Mouse (Mus musculus) MN1 (cell line): ENCODE results near the gene Srrt.
"Not testable (repeated sequence)": the region's sequence is repeated elsewhere in the genome, so short reads cannot be mapped to it uniquely, and the experiment has no call there.

Experiments
- DNase-seq: peaks from one replicate; pipeline ENCODE4 v3.0.0-alpha.2; 2016; ENCODE audit warnings: low spot score

The Srrt gene

DNA sequence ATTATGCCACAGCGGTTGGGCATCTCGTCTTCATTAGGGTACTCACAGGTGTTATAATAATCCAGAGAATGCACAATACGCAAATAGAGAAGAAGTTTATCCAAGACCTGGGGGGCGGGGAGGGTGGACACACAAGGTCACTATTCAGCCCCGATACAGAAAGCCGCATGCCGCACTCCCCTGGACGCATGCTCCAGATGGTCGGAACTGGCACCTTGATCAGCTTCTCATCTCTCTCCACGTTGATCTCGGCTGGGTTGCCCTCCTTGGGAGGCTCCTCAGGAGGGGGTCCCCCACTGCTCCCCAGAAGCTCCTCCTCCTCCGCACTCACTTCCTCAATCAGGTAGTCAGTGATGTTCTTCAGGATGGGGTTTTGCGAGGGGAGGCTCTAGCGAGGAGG, 10.3 kb downstream of the Srrt start:
- DNase-seq: no peak

DNA sequence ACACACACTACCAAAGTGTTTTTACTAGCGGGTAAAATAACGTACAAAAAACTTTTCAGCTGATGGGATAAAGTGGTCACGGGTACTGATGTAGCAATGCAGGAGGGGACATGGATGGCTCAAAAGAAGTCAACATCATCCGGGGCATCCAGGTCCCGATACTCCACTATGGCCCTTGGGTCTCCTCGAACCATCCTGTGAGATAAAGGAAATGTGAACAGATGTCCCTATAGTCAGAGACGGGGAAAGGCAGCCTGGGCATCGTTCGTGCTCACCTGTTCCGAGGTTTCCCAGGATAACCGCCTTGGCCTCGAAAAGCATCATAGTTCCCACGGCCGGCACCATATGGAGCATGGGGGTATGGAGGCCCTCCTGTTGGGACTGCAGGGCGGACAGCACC, 11.8 kb downstream of the Srrt start:
- DNase-seq: no peak

DNA sequence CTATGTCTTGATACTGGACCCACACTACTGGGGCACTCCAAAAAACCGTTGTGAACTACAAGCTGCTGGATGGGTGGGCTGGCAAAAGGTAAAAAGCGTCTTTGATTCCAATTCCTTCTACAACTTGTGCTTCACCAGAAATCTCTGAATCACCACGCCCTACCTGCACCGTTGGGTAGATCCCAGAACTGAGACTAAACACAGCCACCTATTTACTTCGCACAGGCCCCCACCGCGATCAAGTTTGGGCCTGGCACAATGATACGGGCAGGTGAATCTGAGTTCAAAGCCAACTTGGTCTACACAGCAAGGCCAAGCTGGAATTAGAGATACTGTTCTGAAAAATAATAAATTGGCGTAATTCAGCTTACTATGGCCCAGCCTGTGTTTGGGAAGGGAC, 12.2 kb downstream of the Srrt start:
- no peak for DNase-seq

DNA sequence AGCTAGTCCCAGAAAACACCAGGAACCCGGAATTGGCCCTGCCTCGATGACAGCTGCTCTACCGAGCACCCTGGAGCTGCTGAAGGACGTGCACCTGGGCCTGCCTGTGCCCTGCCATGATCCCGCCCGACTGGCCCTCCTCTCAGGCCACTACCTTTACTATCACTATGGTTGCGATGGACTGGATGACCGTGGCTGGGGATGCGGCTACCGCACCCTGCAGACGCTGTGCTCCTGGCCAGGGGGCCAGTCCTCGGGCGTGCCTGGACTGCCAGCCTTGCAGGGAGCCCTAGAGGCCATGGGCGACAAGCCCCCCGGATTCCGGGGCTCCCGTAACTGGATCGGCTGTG, 12.8 kb downstream of the Srrt start:
- DNase-seq: no peak

DNA sequence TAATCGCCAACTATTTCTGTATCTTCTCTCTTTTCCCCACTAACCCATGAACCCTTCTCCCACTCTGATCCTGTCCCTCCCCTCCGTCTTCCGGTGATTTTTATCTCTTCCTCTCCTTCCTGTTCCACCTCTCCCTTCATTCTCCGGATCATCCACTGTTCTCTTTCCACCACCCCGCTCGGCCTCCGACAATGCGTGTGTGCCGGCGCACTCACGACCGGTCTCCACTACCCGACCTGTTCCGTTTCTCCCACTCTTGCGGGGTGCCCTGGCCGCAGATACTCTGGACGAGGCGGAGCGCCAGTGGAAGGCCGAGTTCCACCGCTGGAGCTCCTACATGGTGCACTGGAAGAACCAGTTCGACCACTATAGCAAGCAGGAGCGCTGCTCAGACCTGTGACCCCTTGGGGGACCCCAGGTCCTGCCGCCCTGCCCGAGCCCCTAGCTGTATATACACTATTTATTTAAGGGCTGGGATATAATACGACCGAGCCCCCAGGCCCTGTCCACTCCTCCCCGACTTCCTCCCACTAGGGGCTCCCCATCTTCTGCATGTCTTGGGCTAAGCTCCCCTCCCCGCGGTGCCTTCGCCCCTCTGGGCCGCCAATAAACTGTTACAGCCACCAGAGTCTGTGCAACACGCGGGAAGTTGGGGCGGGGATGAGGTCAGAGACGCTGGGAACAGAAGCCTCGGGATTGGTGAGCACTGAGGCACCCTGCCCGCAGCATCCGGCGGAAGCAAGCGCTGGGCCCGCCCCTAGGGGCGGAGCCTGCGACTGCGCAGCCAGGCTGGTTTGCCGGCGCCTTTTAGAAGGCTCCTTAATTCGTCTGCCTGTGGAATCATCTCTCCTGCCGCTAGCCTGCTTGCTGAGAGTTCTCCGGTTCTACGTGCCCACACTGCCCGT, 13.4 kb downstream of the Srrt start, which contains the start of gene Ufsp1:
Gene Ufsp1 (plus strand): TSS at position 791 of the 905 bp plus-strand sequence.
- DNase-seq: peak; percentile 99

DNA sequence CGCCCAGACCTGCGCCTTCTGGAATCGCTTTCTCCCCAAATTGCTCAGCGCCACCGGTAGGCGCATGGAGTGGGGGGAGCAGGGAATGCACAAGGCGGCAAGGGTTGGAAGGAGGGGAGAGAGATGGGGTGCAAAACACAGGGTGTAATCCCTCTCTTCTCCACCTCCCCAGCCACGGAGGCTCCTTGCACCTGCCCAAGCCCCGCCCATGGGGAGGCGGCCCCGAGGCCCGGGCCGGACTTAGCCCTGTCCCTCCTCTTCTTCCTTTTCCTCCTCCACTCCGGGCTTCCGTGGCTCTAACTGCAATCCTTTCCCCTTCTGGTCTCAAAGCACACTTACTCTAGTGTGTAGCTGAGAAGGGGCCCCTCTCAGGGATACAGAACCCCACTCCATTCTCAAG, 14.2 kb downstream of the Srrt start:
- DNase-seq: peak; percentile 82

DNA sequence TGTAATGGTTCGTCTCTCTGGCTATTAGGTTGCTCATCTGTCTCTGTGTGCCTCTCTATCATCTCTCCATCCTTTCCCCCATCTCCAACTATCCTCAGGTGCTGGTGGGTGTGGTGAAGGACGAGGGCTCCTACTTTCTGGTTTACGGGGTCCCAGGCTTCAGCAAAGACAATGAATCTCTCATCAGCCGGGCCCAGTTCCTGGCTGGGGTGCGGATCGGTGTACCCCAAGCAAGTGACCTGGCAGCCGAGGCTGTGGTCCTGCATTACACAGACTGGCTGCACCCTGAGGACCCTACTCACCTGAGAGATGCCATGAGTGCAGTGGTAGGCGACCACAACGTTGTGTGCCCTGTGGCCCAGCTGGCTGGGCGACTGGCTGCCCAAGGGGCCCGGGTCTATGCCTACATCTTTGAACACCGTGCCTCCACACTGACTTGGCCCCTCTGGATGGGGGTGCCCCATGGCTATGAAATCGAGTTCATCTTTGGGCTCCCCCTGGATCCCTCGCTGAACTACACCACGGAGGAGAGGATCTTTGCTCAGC, 16.0 kb downstream of the Srrt start:
- DNase-seq: no peak

DNA sequence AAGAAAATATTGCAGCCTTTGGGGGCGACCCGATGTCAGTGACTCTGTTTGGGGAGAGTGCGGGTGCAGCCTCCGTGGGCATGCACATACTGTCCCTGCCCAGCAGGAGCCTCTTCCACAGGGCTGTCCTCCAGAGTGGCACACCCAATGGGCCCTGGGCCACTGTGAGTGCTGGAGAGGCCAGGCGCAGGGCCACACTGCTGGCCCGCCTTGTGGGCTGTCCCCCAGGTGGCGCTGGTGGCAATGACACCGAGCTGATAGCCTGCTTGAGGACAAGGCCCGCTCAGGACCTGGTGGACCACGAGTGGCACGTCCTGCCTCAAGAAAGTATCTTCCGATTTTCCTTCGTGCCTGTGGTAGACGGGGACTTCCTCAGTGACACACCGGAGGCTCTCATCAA, 16.8 kb downstream of the Srrt start:
- peak; percentile 81 for DNase-seq

DNA sequence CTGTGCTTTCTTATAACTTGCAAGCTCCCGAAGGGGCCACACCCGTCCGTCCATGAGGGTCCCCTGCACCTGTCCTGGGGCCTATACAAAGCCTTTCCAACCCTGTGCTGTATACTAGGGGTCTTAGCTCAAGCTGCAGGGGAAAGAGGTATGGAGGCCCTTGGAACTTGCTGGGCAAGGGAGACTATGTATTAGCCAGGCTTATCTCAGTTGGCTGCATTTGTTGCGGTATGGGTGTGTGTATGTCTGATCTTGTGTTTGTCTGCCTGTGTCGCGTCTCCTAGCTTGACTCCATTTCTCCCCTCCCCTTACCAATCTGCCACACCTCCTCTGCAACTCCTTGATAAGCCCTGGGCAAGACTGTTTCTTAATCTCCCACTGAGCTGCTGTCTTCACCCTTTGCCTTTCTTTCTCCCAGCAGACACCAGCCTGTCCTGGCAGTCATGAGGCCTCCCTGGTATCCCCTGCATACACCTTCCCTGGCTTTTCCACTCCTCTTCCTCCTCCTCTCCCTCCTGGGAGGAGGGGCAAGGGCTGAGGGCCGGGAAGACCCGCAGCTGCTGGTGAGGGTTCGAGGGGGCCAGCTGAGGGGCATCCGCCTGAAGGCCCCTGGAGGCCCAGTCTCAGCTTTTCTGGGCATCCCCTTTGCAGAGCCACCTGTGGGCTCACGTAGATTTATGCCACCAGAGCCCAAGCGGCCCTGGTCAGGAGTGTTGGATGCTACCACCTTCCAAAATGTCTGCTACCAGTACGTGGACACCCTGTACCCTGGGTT, 17.7 kb downstream of the Srrt start:
- DNase-seq: no peak

DNA sequence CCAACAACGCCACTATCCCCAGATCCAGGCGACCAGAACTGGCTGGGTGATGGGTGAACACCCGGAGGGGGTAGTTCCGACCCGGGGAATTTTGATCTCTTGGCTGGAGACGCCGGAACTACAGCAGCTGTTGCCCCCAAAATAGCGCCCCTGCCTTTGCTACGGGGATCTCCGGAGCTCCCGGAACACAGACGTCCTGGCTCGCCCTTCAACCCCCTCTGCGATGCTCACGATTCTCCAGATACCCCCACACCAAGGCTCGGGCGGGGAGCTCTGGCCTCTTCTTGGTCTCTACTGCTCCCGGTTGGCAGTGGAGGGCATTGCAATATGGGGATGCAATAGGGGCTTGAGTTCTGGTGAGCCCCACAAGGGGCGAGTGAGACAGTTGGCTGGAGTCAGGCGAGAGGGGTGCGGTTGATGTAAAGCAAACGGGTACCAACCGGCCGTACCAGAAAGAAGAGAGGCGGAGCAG, 18.4 kb downstream of the Srrt start:
- DNase-seq: peak; percentile 91

DNA sequence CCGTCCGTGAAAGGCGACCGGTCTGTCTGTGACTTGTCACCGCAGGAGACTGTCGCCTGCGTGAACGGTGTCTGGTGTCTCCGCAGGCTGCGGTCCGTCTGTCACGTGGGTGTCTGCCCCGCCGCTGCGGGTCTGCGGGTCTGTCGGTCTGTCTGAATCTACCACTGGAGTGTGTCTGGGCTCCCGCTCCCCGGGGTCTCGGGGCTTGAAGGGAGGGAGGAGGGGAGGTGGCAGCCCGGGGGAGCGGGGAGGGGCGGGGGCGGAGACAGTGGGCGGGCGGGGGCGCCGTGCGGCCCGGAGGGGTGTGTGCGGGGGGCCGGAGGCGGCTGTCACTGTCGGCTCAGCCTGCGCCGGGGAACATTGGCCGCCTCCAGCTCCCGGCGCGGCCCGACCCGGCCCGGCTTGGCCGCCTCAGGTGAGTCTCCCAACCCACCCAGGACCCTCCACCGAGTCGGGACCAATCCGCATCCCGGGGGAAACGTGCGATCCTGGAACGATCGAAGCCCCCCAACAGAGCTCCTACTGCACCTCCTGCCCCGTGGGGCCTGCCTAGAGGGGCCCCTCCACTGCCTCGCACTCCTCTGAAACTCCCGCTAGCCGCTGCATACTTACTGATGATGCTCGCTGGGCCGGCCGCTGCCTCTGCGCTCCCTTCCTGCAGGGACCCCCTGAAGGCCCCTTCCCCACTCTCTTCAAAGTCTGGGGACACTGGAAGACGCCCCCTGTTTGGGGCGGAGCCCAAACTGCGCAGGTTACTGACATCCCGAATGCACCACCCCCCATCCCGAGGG, 19.3 kb downstream of the Srrt start:
- peak; percentile 63 for DNase-seq

DNA sequence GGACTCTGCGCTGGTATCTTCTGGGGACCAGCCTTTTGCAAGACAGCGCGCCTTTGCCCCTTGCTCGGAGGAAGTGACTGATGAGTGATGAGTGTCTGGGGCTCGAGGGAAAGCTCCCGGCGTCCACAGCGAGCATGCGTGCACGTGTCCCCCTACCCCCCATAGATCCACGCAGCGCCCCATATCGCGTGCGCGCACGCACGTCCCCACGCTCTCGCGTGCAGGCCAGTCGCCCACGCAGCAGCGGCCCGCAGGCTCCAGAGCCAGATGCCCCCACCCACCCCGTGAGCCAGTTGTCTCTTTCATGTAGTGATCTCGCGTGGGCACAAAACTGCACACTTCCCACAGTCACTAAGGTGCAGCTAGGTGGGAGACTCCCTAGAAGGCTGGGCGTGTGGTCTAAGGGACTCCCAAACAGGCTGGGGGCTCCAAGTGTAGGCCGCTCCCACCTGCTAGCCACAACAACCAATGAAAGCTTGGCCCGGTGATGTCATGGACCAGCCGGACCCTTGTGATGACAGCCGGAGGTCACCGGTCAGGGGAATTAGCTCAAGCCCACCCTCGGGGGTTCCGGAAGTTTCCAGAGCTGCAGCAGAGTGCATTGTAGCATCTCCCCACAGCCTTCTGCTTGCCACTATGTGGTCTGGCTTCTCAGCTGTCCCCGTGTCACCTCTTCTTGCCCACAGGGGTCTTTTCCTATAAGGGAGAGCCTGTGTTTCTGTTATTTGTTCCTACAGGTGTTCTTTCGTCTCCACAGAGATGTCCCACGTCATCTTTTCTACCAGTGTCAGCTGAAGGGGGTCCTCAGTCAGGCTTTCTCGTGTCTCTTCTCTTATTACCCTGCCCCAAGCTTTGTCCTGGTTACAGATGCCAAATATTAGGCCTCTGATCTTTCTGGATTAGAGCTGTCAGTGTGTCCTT, 20.2 kb downstream of the Srrt start, which contains the start of gene Ache:
Gene Ache (plus strand): TSS at position 488 of the 921 bp plus-strand sequence.
- DNase-seq: peak; percentile 87

DNA sequence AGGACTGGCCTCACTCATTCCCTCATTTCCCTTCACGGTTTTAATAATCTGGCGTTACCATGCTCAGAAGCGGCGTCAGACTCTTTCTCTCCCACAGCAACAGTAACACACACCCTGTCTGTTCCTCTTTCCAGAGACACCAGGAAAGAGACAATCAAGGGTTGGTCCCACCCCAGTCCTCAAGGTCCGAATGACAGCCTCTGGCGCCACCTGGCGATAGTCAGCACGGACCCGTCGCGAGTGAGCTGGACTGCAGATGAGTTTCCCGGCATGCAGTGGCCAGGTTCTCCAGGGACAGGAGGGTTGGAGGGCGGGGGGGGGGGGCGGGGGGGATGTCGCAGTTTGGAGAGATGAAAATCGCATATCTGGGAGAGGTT, 20.8 kb downstream of the Srrt start:
- peak; percentile 97 for DNase-seq

DNA sequence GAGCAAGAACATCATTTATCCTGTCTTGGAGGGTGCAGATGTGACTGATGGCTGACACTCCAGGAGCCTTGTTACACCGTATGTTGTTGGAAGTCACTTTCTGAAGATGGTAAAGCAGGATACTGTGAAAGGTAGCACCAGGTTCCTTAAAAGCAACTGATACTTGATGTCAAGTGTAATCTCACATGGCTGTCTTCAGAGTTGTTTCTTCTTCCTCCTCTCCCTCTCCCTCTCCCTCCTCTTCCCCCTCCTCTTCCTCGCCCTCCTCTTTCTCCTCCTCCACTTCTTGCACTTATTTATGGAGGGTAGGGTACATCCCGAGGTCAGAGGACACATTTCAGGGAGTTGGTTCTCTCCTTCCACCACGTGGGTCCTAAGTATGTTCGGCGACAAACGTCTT, 21.5 kb downstream of the Srrt start:
- DNase-seq: no peak

DNA sequence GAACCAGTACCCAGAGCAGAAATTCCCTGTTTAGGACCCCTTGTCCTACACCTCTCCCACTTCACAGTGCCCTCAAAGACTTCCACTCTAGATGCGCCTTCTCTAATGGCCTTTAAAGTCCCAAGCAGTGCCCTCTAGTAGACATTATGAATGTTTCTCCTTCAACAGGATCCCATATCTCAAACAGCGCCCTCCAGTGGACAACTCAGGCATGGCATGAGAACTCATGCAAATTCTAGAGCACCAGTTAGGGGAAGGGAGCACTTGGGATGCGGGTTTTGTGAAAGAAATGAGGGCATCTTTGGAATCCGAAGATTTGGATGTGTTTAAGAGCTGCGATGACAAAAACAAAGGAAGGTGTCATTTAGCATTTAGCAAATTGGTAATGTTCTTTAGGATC, 22.4 kb downstream of the Srrt start:
- peak; percentile 66 for DNase-seq

DNA sequence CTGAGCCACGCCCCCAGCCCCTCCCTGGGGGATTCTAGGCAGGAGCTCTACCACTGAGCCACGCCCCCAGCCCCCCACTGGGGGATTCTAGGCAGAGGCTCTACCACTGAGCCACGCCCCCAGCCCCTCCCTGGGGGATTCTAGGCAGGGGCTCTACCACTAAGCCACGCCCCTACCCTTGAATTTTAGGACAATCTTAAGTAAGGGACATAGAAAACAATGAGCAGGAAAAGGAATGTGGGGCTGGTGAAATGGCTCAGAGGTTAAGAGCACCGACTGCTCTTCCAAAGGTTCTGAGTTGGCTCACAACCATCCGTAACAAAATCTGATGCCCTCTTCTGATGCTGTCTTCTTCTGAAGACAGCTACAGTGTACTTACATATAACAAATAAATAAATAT, 23.1 kb downstream of the Srrt start:
- DNase-seq: not testable (repeated sequence)

DNA sequence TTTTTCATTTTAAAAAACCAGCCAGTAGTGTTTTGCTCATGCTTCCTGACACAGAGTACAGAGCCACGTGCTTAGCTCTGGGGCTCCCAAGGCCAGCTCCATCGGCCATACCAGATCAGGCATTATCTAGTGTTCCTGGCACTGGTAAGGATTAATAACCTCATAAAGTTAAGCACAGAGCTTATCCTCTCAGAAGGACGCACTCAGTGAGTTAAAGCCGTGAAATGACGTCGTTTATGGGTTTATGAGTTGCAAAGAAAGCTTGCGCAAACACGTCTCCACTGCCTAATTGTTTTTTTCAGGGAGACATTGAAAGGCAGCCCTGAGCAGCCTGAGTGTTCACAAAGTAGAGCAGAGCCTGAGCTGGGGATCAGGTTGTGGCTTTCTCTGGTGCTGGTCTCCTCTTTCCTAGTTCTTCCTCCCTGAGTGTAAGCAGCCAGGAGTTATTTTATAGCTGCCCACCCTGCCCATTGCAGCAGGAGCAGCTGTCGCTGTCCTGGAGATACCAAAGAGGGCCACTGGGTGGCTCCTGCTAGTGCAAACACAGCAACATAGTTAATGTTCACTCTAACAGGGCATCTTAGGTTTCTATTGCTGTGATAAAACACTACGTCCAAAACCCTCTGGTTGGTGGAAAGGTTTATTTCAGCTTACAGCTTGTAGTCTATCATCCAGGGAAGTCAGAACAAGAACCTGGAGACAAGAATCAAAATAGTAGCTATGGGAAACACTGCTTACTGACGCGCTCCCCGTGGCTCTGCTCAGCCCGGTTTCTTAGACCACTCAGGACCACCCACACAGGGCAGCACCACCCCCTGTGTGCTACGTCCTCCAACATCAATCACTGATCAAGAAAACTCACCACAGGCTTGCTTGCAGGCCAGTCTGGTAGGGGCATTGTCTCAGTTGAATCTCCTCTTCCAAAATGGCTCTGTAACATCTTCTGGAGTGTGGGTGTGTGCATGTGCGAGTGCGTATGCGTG, 29.8 kb downstream of the Srrt start:
- DNase-seq: peak; percentile 60

DNA sequence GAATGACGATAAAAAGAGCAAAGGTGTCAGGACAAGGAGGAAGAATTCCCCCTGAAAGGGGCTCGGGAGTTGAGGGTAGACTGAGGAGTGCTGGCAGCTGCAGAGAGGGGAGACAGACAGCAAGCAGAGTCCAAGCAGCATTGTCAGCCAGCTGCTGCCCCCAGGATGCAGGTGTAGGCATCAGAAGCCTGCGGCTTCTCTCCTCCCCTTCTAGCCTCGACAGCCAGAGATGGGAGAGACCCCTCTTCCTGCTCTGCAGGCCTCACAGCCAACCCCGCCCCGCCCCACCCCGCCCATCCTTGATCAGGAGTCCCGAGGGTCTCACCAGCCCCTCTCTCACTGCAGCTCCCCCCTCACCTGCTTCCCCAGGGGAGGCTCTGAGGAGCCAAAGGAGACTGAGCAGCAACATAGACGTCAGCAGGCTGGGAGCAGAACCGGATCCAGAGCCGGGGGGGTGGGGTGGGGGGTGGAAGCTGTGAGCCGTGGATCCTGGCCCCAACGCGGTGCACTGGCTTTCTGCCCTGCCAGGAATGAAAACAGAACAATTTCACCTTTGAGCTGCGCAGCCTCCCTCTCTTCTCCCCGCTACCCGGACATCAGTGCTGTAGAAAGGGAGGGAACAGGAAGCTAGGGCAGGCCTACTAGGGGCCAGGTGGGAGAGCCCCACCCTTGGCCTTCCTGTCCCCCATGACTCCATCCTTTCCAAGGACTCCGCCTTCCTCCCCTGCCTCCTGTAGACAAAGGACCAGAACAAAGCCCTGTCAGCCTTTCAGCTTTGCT, 39.2 kb downstream of the Srrt start:
- no peak for DNase-seq

DNA sequence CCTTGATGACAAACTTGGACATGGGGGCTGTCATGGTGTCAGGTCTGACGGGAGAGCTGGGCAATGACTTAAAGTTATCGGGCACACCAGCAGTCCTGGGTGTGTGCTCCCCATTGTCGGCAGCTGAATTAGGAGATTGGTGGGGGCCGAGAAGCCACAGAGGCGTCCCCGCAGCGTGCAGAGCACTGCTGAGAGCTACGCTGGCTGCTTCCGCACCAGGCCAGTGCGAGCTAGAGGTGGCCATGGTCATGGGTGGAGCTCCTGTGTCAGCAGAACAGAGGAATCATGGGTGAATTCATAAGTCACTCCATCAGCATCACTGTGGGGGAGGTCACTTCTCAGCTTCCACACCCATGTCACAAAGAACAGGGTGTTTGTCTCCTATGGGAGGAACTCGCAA, 42.7 kb downstream of the Srrt start:
- no peak for DNase-seq
